ENCODE assay signal across 9 mouse cellular contexts in genomic region chrX:38334329-38335279, GRCm38 (mm10). TPM values are rescaled to one million over a fixed set of nuclear protein-coding genes. Genes with fewer than 3 reads are reported as not detected.
DNase-seq lines count a peak whose midpoint lies in the region; ATAC-seq lines count a peak whose summit lies in the region.
"Had no signal": no experiment of that assay in that cellular context is flagged by ENCODE, and none has a peak within 500 bp of the region (broad histone marks: within the 10 kb centered on the region; RNA-seq: fewer than 3 reads in every experiment).

No protein-coding gene starts in this region.

- H3K9ac ChIP-seq in forebrain, embryonic 12.5 days, result no peak overlapping the region

- no peak overlapping the region for H3K27ac ChIP-seq in forebrain, embryonic 12.5 days

- H3K4me2 ChIP-seq in forebrain, embryonic 12.5 days, result no peak overlapping the region

- H3K36me3 ChIP-seq in forebrain, embryonic 12.5 days (replicated peaks), result no peaks in the 10 kb centered on the region

- no peaks in the 10 kb centered on the region for H3K4me1 ChIP-seq in forebrain, embryonic 12.5 days

- 67% methylated on average over 8 of the region's 8 CpGs for WGBS in forebrain, embryonic 12.5 days

- no peak for ATAC-seq in forebrain, embryonic 12.5 days (ENCODE audit: low FRiP score)

- no peaks in the 10 kb centered on the region for H3K27me3 ChIP-seq in forebrain, embryonic 12.5 days

- H3K9me3 ChIP-seq in forebrain, embryonic 12.5 days, result no peaks in the 10 kb centered on the region

- peak; percentile 32 for DNase-seq in embryo, embryonic 10 days (ENCODE audit: low spot score)
- no peak for DNase-seq in embryo, embryonic 9.5 days (ENCODE audit: extremely low spot score)
- DNase-seq in urinary bladder, postnatal 14 days (ENCODE audit: low spot score), result peak; percentile 11
- DNase-seq in urinary bladder, postnatal 10 days (ENCODE audit: low spot score), result no peak
- DNase-seq in gastrocnemius, postnatal 10 days, result peak; percentile 6
- DNase-seq in lung, adult 18-20 months, result peak; percentile 31 to 59
- peak; percentile 5 for DNase-seq in yolk sac, embryonic 10.5 days (ENCODE audit: low spot score)

- no peak overlapping the region for H3K4me3 ChIP-seq in forebrain, embryonic 12.5 days (replicated peaks)

RNA-seq across cellular contexts. Expression of gene Atp1b4, which starts 18.6 kb away (rescaled TPM):
- 100 to 1,000 TPM; 297 to 475 TPM for total RNA-seq in gastrocnemius, postnatal 10 days (2021)
- polyA plus RNA-seq in forebrain, embryonic 12.5 days (2016; fragmentation: Nextera tagmentation; extraction: Ambion mirVana), result not detected in 2 replicates
- polyA plus RNA-seq: large intestine, adult 2 months had no signal

Comparison
In these comparisons a context has a peak if more than half of its experiments do, and no peak if none do; other contexts are left out.
1. DNase-seq: peak in embryo, embryonic 10 days (single experiment), urinary bladder, postnatal 14 days (single experiment), gastrocnemius, postnatal 10 days (single experiment), lung, adult 18-20 months (2 of 2) and yolk sac, embryonic 10.5 days (single experiment); none in embryo, embryonic 9.5 days (single experiment) and urinary bladder, postnatal 10 days (single experiment).